Mouse (Mus musculus) CD4-positive naive resting alpha-beta T cell, adult 76 days (primary cell): ENCODE results near the gene Mtfp1. TPM values are rescaled to one million over a fixed set of nuclear protein-coding genes. Genes with fewer than 3 reads are reported as not detected.

ENCODE experiments used
- total RNA-seq: library from RNA; stranded (reverse); gene quantifications from one replicate; pipeline ENCODE4 v1.2.4, GENCODE M21; 2023

The Mtfp1 gene
- 2.6 TPM for total RNA-seq

DNA sequence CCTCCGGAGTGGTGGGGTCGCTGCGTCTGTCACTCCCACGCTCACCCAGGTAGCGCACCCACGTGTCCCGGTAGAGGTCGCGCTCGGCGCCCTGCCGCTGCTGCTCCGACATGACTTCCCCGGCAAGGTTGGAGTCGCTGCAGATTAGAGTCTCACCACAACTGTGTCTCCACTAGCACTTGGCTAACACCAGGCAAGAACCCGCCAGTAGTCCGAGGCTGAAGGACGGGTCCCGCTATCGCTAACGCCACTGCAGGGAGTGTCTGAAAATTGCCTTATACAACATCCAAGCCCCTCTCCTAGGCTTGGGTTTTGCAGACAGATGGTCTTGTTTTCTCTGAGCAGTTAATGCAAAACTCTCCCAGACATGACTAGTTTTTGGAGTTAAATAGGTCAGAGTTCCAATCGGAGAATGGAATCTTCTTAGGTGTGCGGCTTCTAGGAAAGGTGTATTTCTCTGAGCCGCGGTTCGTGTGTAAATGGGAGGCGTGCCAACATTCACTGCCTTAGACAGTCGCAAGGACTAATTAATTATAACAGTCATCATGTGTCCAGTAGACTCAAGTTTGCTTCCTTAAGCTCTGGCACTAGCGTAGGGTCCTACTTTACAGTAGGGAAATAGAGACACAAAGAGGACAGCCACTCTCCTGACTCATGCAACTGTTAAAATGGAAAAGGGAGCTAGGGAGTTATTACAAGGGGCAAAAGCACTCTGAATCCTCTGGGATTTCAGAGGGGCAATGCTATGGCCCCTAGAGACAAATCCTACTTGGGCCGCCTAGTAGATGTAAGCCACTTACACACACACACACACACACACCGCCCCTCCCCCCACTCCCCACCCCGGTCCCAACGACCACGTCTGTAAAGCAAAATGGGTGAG lies at the start of gene Mtfp1:
Mtfp1 (minus strand) TSS at position 275 of the 883 bp plus-strand sequence.

GRCm38 (mm10) chr11:4134986-4135935 lies 40.0 kb upstream of the Mtfp1 start, which contains the start of gene Rnf215:
Rnf215 (plus strand) TSS chr11:4135202.

GRCm38 (mm10) chr11:4122742-4123579 lies 27.7 kb upstream of the Mtfp1 start, which contains the start of gene Sec14l2:
Sec14l2 (minus strand) TSS chr11:4123415.

GRCm38 (mm10) chr11:4064627-4065122 lies 30.6 kb downstream of the Mtfp1 start, which contains the start of gene Sec14l3:
Sec14l3 (plus strand) TSS chr11:4064841.

Other genes starting within 250 kb of the Mtfp1 start
- not detected for gene Osbp2, start 231.5 kb downstream of the Mtfp1 start, total RNA-seq
- gene 4921536K21Rik, start 200.3 kb downstream of the Mtfp1 start, total RNA-seq: not detected
- gene Dusp18, start 200.2 kb downstream of the Mtfp1 start, total RNA-seq: 2.8 TPM
- 1.7 TPM for gene Slc35e4, start 180.8 kb downstream of the Mtfp1 start, total RNA-seq
- gene Tcn2, start 163.3 kb downstream of the Mtfp1 start, total RNA-seq: 10.8 TPM
- gene Pes1, start 131.5 kb downstream of the Mtfp1 start, total RNA-seq: 78.1 TPM
- gene 4930556J24Rik, start 118.7 kb downstream of the Mtfp1 start, total RNA-seq: not detected
- not detected for gene Gal3st1, start 111.8 kb downstream of the Mtfp1 start, total RNA-seq
- gene Sec14l4, start 64.0 kb downstream of the Mtfp1 start, total RNA-seq: not detected
- gene Sec14l3, start 30.6 kb downstream of the Mtfp1 start, total RNA-seq: not detected
- gene Sec14l2, start 28.0 kb upstream of the Mtfp1 start, total RNA-seq: 0.88 TPM
- gene Rnf215, start 39.8 kb upstream of the Mtfp1 start, total RNA-seq: 18.4 TPM
- gene Ccdc157, start 64.8 kb upstream of the Mtfp1 start, total RNA-seq: 6.1 TPM
- 54.8 TPM for gene Sf3a1, start 64.9 kb upstream of the Mtfp1 start, total RNA-seq
- 62.8 TPM for gene Tbc1d10a, start 91.3 kb upstream of the Mtfp1 start, total RNA-seq
- gene Castor1, start 122.8 kb upstream of the Mtfp1 start, total RNA-seq: 12.9 TPM
- gene Osm, start 141.0 kb upstream of the Mtfp1 start, total RNA-seq: 12.0 TPM
- 0.18 TPM for gene Lif, start 162.1 kb upstream of the Mtfp1 start, total RNA-seq